Mouse (Mus musculus) inflammation-experienced regulatory T-cells, adult 6 months (primary cell): Measurements from ENCODE around the gene Hoxb6. TPM values are rescaled to one million over a fixed set of nuclear protein-coding genes. Genes with fewer than 3 reads are reported as not detected.

Source experiments
- ATAC-seq: one replicate; pipeline ENCODE4 v1.8.0; 2017
- polyA plus RNA-seq, 3 experiments: library from polyadenylated mRNA; unstranded; fragments of 100-300 nt; shearing (Covaris generic); gene quantifications; one replicate each; pipeline ENCODE4 v1.2.1; 2017

Gene Hoxb6
- polyA plus RNA-seq, 3 experiments from 2014 or later = not detected

- no peak for ATAC-seq
Observed at GRCm38 (mm10) chr11:96285771-96286738, 6.2 kb upstream of the Hoxb6 start, which contains the start of gene Hoxb7. TSS of gene Hoxb7 (plus strand) at chr11:96286623.

GRCm38 (mm10) chr11:96286739-96287385 lies 5.4 kb upstream of the Hoxb6 start:
- ATAC-seq = peak; percentile 24

- ATAC-seq = no peak
Observed at GRCm38 (mm10) chr11:96287411-96287810, 4.9 kb upstream of the Hoxb6 start.

GRCm38 (mm10) chr11:96288455-96289221 lies 3.6 kb upstream of the Hoxb6 start:
- no peak for ATAC-seq

GRCm38 (mm10) chr11:96289293-96289692 lies 3.0 kb upstream of the Hoxb6 start:
- ATAC-seq = no peak

- no peak for ATAC-seq
Observed at GRCm38 (mm10) chr11:96289837-96290236, 2.4 kb upstream of the Hoxb6 start.

GRCm38 (mm10) chr11:96290705-96291355 lies 1.4 kb upstream of the Hoxb6 start:
- no peak for ATAC-seq

- ATAC-seq = no peak
Observed at GRCm38 (mm10) chr11:96292565-96293301, 457 bp downstream of the Hoxb6 start.

GRCm38 (mm10) chr11:96293302-96293921 lies 1.1 kb downstream of the Hoxb6 start:
- ATAC-seq = no peak

GRCm38 (mm10) chr11:96294245-96295091 lies 2.2 kb downstream of the Hoxb6 start:
- ATAC-seq = peak; percentile 76

- no peak for ATAC-seq
Observed at GRCm38 (mm10) chr11:96295092-96295835, 3.0 kb downstream of the Hoxb6 start.

- ATAC-seq = no peak
Observed at GRCm38 (mm10) chr11:96296997-96297396, 4.7 kb downstream of the Hoxb6 start.

GRCm38 (mm10) chr11:96297428-96297827 lies 5.2 kb downstream of the Hoxb6 start:
- no peak for ATAC-seq

GRCm38 (mm10) chr11:96297968-96298635 lies 5.8 kb downstream of the Hoxb6 start:
- ATAC-seq = no peak

GRCm38 (mm10) chr11:96298895-96299667 lies 6.8 kb downstream of the Hoxb6 start:
- ATAC-seq = no peak

- ATAC-seq = no peak
Observed at GRCm38 (mm10) chr11:96299781-96300180, 7.5 kb downstream of the Hoxb6 start.

GRCm38 (mm10) chr11:96300354-96301063 lies 8.2 kb downstream of the Hoxb6 start:
- ATAC-seq = no peak
